Mouse (Mus musculus) monocyte, adult 5-6 weeks (primary cell): ENCODE measurements around the gene Fgd5. TPM values are rescaled to one million over a fixed set of nuclear protein-coding genes. Genes with fewer than 3 reads are reported as not detected.

ENCODE experiments used
- ATAC-seq: fragments of 153-309, 156-312 bp; replicated peaks from 2 replicates; pipeline ENCODE4 v1.8.0; 2017; ENCODE audit warnings: mild to moderate bottlenecking; ENCODE audit not compliant: low TSS enrichment, insufficient number of reproducible peaks, severe bottlenecking, poor library complexity, low FRiP score
- total RNA-seq: library from RNA; stranded (forward); fragments of 200-1000, 200-491, 200-594 nt; gene quantifications from 3 replicates; pipeline ENCODE4 v1.2.3, GENCODE M21; 2017

The Fgd5 gene
- total RNA-seq, 1 experiment from 2014 or later, result not detected

DNA sequence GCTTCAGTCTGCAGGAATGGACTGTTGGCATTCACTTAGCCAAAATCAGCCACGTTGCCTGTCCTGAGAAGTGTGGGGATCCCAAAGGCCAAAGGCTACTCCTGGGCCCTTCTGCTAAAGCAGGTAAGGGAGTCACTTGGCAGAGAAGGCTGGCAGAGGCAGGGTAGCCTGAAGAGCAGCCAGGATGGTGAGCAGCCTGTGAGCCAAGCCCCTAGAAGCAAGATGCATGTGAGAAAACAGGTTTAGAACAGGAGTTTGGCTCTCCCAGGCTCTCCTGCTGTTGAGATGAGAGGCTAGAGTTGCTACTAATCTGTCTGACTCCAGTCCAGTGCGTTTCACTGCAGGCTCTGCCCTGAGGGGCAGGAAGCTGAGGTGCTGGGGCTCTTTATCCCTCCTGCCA is 25.0 kb downstream of the Fgd5 start:
- no peak for ATAC-seq

DNA sequence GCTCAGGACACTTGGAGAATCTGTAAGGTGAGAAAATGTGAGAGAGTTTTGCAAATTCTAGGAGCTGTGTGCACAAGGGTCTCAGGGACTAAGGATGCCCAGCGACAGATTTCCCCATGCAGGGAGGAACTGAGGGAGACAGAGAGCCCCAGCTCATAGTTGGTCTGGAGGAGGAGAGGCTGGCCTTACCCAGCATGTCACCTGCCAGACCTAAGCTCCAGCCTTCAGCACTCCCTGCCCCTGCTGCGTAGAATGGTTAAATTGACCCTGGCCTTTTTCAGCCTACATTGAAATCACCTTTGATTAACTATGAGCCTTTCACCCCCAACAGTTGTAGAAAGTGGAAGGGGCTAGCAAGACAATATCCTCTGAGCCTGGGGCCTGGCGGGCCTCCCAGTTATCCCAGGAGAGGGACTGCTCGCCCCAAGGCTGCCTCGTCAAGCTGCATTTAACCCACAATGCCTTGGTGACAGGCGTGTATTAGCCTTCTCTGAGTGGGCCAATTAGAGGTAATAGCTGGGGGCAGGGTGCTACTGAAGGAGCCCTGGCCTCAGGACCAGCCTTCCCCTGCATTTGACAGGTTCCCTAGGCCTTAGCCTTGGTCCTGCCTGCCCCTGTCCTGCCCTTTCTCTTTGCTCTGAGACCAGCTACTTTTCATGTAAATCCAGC is 25.6 kb downstream of the Fgd5 start:
- no peak for ATAC-seq

DNA sequence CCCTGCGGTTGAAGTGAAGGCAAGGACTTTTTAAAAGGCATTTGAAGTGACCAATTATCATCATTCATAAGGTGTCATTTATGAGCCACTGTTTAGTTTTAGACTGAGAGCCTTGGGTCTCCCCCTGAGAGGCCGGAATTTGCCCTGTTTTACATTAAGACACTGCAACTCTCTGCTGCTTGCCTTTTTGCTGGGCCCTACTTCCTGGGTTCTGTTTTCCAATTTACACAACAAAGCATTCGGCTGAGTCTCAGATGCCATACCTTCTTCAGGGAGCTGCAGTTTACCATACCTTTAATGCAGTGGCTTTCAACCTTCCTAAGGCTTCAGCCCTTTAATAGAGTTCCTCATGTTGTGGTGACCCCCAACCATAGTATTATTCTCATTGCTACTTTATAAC is 26.1 kb downstream of the Fgd5 start:
- no peak for ATAC-seq

DNA sequence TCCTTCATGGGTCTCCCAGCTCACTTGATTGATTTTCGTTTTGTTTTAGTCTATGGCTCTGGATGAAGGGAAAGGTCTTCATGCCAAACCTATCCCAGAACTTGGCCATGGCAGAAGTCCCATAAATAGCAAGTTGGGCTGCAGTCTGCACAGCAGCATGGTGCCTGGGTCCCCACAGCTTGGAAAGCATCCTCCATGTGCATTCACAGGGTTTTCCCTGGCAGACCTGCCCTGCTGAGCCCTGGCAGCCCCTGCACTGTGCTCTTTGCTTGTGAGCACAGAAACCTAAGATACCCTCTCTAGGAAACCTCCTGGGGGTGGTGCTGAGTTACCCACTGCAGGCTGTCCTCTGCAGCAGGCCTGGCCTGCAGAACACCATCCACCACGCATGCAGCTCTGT is 32.2 kb downstream of the Fgd5 start:
- no peak for ATAC-seq

DNA sequence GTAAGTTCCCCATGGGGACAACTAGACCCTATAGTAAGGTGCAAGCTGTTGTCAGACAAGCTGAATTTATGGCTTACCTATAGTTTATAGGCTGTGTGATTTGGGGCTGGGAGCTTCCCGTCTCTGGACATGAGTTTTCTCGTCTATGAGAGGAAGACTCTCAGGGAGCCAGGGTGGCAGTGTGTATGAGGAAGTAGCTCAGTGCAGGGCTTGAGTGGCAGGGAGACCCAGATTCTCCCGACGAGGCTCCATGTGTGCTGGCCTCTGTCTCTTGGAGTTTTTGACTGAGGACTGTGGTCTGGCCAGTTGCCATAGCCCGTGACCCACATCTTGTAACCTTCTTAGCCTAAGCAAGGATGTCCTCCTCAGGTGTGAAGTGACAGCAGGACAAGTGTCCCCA is 33.7 kb downstream of the Fgd5 start:
- no peak for ATAC-seq

DNA sequence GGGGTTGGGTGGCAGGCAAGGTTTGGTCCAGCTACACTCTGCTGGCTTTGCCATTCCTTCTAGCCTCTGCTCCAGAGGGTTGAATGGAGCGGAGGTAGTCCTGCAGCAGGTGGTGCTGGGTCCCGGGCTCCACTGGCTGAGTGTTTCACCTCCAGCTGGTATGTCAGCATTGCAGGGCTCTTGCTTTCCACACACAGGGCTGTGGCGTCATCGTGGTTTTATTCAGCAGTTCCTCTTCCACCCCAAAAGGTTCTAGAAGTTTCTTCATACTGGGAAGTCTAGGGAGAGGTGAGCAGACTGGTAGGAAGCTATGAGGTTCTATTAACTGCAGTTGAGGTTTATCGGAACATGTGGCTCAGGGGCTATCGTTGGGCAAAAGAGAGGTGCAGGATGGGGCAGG is 34.4 kb downstream of the Fgd5 start:
- no peak for ATAC-seq

DNA sequence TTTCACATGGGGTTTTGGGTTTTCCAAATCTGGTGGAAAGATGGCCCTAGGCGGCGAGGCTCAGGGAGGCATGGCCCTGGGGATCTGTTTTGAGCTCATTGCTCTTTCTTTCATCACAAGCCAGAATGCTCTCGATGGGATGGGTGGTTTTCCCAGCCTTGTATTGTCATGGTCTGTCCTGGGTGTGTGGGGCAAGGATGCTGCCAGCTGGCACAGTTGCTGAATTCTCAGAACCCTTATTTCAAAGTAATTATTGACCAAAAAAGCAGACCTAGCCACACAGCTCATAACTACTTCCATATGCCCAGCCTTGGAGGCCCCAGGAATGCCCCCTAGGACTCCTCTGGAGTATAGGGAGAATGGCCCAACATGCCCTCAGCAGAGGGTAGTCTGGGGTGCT is 34.9 kb downstream of the Fgd5 start:
- no peak for ATAC-seq

DNA sequence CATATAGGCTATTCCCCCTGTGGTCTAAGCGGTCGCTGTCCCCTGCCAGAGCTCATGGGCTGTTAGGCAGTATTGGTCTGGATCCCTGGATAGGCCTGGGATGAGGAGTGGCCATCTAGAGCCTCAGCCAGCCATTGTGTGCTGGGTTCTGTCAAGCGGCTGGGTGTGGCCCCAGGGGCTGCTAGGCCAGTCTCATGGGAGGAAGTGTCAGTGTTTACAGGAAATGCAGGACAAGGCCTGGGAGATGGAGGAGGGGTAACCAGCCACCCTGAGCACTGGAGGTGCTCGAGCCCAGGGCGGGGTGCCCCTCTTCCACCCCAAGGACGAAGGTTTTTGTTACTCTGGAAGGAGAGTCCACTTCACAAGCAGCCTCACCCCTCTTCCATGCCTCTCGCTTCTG is 36.3 kb downstream of the Fgd5 start:
- ATAC-seq, result no peak

DNA sequence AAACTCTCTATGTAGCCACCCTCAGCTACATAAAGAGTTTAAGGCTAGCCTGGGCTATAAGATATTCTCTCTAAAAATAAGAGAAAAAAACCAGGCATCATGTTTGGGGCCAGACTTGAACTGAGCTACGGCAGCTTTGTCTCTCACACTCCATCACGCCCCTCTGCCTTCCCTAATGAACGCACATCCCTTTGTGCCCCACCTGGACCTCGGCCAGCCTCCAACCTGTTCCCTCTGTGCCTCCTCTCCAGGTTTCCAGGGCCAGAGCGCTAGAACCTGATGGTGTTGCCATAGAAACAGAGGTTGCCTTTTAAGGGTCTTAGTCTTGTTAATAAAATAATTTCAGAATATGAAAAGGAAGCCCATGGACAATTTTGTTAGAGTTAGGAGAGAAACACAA is 37.2 kb downstream of the Fgd5 start:
- no peak for ATAC-seq

DNA sequence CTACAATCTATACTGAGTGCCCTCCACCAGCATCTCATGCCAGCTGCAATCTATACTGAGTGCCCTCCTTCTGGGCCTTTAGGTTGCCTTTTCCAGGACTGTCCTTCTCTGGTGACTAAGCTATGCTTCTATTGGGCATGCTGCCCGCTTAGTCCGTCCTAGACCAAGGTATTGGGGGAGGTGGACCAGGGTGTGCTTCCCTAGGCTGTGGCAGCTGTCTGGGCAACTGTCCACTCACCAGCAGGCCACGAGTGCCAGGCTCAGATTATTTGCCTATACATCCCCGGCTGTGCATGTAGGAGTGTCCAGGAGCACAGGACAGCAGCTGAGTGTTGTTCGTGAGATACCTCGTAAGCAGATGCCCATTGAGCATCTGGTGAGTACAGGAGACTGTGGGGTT is 38.1 kb downstream of the Fgd5 start:
- ATAC-seq, result no peak

DNA sequence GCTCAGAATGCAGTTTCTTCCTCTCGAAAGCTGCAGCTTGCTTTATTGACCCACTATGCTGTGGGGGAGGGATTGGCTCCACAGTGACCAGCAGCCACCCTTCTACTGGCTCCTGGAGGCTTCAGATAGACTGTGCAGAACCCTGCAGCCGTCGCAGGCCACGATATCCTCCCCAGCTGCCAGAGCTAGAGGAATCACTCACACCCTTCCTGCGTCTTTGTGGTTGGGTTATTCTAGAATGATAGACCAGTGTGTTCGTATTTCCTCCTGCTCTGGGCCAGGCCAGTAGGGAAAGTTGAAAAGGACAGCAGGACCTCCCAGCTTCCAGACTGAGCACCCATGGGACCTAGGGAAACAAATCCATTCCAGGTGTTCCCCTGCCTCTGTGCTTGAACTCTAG is 39.7 kb downstream of the Fgd5 start:
- ATAC-seq, result no peak

DNA sequence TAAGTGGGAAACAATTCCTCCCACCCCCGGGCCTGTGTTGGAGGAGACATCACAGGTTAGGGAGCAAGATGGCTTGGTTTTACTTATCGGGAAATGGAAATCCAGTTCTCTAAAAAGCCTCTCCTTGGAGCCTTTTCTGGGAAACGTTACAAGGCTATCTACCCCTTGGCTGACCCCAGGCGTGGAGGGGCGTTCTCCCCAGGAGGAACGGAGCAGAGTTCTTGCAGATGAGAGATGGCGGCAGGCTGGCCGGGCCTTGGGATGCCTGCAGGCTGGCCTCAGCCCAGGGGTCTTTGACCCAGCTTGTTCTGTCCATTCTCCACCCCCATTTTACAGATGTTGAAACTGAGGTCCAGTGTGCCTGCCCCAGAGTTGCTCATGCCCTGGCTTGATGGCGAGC is 42.4 kb downstream of the Fgd5 start:
- no peak for ATAC-seq

DNA sequence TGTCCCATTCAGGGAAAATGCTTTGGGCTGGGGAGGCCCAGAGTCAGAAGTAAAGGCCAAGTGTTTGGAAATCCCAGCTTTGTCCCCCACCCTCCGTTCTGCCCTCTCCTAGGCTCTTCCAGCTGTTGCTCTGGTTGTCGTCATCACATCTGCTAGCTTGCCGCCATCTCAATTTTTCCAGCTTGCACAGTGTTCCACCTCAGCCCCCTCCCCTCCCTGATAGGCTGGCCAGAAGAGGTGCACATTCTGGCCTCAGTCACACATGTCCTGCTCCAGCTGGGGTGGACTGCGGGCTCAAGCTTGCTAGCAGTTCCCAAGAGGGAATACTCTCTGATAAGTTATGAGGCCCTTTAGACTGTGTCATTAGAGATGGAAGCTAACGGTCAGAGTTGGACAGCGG is 42.8 kb downstream of the Fgd5 start:
- ATAC-seq, result no peak

DNA sequence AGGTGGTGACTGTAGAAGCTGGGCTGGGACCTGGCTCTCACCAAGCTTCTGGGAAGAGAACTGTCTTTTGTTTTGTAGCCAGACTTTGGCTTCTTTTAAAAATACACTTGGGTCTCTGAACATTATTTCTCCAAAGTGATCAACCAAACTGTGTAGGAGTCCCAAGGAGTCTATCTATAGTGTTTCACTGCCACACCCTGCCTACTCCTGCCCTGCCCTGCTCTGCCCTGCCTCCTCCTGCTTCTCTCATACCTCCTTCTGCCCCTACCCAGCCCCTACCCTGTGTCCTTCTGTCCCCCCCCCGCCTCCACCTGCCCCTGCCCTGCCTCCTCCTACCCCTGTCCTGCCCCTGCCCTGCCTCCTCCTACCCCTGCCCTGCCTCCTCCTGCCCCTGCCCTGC is 46.6 kb downstream of the Fgd5 start:
- ATAC-seq, result no peak

DNA sequence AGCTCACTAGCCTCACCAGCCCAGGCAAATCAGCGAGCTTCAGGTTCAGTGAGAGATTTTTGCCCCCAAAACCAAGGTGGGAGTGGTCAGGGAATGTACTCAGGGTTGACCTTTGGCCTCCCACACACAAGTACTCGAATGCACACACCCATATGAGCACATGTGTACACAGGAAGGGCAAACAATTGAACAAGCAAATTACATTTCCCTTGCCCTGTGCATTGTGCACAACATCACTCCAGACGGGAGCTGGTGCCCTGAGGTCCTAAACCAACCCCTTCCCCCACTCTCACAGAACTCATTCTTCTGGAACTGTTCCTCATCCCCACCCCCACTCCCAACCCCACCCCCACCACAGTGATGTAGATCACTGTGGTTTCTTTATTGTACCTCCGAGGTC is 48.7 kb downstream of the Fgd5 start:
- no peak for ATAC-seq

DNA sequence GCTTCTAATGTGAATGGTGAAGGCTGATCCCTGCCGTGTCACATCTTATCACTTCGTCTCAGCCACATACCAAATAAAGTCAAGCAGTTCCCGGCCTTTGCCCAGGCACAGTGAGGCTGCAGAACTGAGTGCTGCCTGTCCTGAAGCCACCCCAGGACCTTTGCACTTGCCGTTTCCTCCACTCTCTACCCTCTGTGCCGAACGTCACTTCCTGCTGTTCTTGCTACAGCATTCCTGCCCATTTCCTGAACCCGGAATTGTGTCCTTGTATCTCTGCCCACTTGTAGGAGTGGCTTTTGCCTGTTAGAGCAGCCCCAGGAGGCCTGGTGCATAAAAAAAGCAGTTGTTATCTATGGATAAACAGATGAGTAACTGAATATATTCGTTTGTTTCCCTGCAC is 52.0 kb downstream of the Fgd5 start:
- ATAC-seq, result no peak

DNA sequence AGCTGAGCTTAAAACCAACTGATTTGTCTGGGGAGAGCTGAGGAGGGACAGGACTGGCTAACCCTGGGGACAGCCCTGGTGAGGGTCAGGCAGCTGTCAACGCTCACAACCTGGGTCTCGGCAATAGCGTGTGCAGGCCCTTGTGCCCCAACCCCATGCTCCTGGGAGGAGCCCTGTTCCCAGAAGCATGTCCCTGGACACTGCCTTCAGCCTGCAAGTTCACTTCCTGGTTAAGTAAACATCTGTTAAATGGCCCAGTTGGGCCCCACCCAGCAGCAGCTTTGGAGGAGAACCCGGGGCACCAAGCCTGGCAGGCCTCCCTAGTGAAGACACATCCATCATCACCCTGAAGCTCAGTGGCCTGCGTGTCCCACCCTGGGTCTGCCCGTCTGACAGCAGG is 56.0 kb downstream of the Fgd5 start:
- ATAC-seq, result no peak

DNA sequence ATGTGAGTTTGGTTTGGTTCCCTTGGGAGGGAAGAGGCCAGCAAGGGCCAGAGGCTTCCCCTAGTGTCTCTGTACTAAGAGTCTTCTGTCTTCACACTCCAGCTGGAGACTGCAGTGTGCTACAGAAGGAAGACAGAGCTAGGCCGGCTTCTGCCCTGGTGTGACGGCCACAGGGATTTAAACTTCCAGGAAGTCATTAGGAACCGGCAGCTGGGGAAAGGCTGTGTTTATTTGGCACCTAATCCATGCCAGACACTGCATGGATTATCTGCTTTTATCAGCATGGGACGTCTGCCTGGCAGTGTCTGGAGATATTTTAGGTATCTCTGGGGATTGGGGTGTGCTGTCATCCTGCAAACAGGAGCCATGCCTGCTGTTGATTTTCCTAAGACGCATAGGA is 57.7 kb downstream of the Fgd5 start:
- ATAC-seq, result no peak

DNA sequence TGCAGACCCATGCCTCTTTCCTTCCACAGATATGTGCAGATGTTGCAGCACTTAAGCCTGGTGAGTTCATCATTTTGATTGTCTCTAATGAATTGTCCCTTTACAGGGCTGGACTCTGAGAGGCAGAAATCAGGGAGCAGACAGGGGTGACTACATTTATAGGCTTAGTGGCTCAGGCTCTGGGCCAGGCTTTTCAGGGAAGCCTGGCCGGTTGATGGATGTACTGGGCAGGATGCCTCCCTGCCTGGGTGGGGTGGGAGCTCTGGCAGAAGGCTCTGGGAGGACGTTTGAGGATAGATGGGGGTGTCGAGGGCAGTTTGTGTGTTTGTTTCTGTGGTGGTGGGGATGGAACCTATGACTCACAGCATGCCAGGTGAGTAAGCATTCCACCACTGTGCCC is 59.5 kb downstream of the Fgd5 start:
- no peak for ATAC-seq

DNA sequence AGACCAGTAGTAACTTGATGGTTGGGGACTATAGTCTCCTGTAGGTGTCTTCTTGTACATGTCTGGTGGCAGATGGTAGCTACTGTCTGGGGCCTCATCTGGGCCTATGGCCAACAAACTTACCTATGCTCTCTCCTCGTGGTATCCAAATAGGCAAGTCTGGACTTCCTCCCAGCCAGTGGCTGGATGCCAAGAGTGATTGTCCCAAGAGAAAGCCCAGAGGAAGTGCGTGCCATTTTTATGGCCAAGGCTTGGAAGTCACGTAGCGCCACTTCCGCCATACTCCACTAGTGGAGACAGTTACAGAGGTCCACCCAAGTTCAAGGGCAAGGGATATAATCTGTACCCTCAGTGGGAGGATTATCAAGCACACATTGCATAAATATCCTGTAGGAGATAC is 62.6 kb downstream of the Fgd5 start:
- no peak for ATAC-seq

DNA sequence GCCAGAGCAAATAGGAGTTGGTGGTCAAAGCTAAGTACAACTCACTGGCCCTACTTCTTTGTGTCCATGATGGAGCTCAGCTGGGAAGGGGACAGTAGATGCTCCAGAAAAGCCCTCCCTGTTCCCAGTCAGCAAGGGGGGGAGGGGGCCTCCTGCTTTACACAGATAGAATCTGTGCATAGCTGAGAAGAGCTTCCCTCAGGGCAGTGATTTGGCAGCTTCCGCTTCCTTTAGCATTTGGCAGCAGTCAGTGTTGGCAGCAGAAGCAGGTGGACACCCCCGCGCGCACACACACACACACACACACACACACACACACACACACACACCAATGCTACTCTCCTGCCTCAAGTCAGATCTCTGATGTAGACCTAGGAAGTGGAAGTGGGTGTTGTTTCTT is 63.4 kb downstream of the Fgd5 start:
- no peak for ATAC-seq
